Mouse (Mus musculus): ENCODE measurements at regions not wholly inside any gene's neighbourhood (a gene's known extent, or its start where the extent isn't known, plus 50 kb on each side); places are given as distances from the start of the nearest gene placed in this dataset.
A peak's percentile ranks its signal among the peaks of the same experiment; 100 is the strongest.

DNA sequence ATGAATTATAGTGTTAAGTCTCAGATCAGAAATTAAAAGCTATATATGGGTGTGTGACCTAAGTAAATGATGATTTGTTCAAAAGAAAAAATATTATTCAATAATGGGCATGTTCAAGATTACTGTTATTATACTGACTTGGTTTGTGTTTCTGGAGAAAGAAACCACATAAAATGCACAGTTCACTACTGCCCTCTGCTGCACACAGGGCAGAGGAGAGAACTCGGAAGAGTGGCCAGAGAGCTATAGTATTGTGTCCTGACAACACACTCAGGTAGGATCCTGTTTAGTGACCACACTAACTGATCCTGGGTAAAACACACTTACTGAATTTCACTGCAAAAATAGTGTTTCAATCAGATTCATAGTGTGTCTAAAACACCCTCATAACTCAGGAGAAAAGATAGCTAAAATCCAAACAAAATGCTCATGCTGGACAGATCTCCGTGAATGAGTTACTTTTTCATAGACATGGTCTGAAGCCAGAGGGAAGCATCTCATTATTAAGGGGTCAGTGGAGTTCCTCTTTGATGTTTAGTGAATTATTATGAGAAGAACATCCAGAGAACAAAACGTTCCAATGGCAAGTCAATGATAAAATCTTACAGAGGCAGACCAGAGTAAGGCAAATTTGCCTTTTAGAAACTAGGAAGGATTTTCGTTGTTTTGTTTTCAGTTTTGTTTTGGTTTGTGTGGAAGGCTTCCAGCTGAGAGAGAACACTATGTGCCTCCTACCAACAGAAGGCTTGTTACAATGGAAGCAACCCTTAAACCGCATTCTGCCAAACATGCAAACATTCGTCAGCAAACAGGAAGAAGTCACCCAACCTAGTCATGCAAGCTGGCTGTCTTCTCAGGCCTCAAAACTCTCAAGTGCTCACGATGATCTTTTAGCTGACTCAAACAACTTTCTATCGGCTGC is 218.6 kb upstream of the Dab2 start:
- H3K27me3 ChIP-seq (replicated peaks; ENCODE audit: control insufficient read depth, insufficient read depth, low read length) = no peaks in the 10 kb centered on the region
- no peak overlapping the region for H3K4me3 ChIP-seq (ENCODE audit: low read depth, low read length)
- H3K36me3 ChIP-seq (ENCODE audit: control insufficient read depth, insufficient read depth) = no peaks in the 10 kb centered on the region
- 52% methylated on average over 8 of the region's 8 CpGs for WGBS
- H3K4me1 ChIP-seq (replicated peaks; ENCODE audit: control insufficient read depth, insufficient read depth, low read length) = no peaks in the 10 kb centered on the region
- no peak overlapping the region; the same call in 1 of the 2 replicates for H3K4me2 ChIP-seq (replicated peaks; ENCODE audit: low read depth)
- no peak overlapping the region for H3K27ac ChIP-seq (ENCODE audit: low read depth, low read length)
- H3K9me3 ChIP-seq (ENCODE audit: control insufficient read depth) = no peaks in the 10 kb centered on the region
- peak; percentile 43; the same call in 1 of the 2 replicates for ATAC-seq
- TF ChIP-seq CTCF (IDR thresholded peaks at IDR 0.05; ENCODE audit: low read depth) = peak; percentile 93
- H3K9ac ChIP-seq (ENCODE audit: low read depth, low read length) = no peak overlapping the region

- Histone ChIP-seq H3K27me3 (replicated peaks; ENCODE audit: control insufficient read depth, insufficient read depth, low read length) (no peaks in the 10 kb centered on the region), H3K27ac (ENCODE audit: low read depth, low read length) (no peak overlapping the region), H3K4me1 (replicated peaks; ENCODE audit: control insufficient read depth, insufficient read depth, low read length) (no peaks in the 10 kb centered on the region), H3K9me3 (ENCODE audit: control insufficient read depth) (no peaks in the 10 kb centered on the region), H3K36me3 (ENCODE audit: control insufficient read depth, insufficient read depth) (no peaks in the 10 kb centered on the region), H3K9ac (ENCODE audit: low read depth, low read length) (no peak overlapping the region), H3K4me3 (ENCODE audit: low read depth, low read length) (no peak overlapping the region), H3K4me2 (replicated peaks; ENCODE audit: low read depth) (no peak overlapping the region)
- WGBS = 66% methylated on average over 3 of the region's 3 CpGs
- no peak for TF ChIP-seq CTCF (IDR thresholded peaks at IDR 0.05; ENCODE audit: low read depth)
- ATAC-seq = peak; percentile 47
Observed at GRCm38 (mm10) chr15:6087208-6087607, 212.4 kb upstream of the Dab2 start.

- no peak overlapping the region for H3K9ac ChIP-seq (ENCODE audit: low read depth, low read length)
- no peak for ATAC-seq
- WGBS = 86% methylated on average over 4 of the region's 4 CpGs
- H3K4me1 ChIP-seq (replicated peaks; ENCODE audit: control insufficient read depth, insufficient read depth, low read length) = no peaks in the 10 kb centered on the region
- no peak for TF ChIP-seq CTCF (IDR thresholded peaks at IDR 0.05; ENCODE audit: low read depth)
- no peaks in the 10 kb centered on the region for H3K27me3 ChIP-seq (replicated peaks; ENCODE audit: control insufficient read depth, insufficient read depth, low read length)
- H3K27ac ChIP-seq (ENCODE audit: low read depth, low read length) = no peak overlapping the region
- no peak overlapping the region for H3K4me3 ChIP-seq (ENCODE audit: low read depth, low read length)
- H3K36me3 ChIP-seq (ENCODE audit: control insufficient read depth, insufficient read depth) = no peaks in the 10 kb centered on the region
- no peak overlapping the region for H3K4me2 ChIP-seq (replicated peaks; ENCODE audit: low read depth)
- no peaks in the 10 kb centered on the region for H3K9me3 ChIP-seq (ENCODE audit: control insufficient read depth)
Observed at GRCm38 (mm10) chr15:6088498-6088897, 211.1 kb upstream of the Dab2 start.

GRCm38 (mm10) chr15:6129697-6130096 is 169.9 kb upstream of the Dab2 start:
- WGBS = 66% methylated on average over 3 of the region's 3 CpGs
- ATAC-seq = no peak
- 0 out of 2 replicates have a peak, but pooled peaks cover under 1% of the 10 kb centered on the region for H3K9me3 ChIP-seq (ENCODE audit: control insufficient read depth)

GRCm38 (mm10) chr15:6132216-6132615 is 167.4 kb upstream of the Dab2 start:
- Histone ChIP-seq H3K27me3 (replicated peaks; ENCODE audit: control insufficient read depth, insufficient read depth, low read length) (no peaks in the 10 kb centered on the region), H3K9ac (ENCODE audit: low read depth, low read length) (no peak overlapping the region), H3K4me2 (replicated peaks; ENCODE audit: low read depth) (no peak overlapping the region), H3K27ac (ENCODE audit: low read depth, low read length) (no peak overlapping the region), H3K4me1 (replicated peaks; ENCODE audit: control insufficient read depth, insufficient read depth, low read length) (no peaks in the 10 kb centered on the region), H3K4me3 (ENCODE audit: low read depth, low read length) (no peak overlapping the region), H3K36me3 (ENCODE audit: control insufficient read depth, insufficient read depth) (no peaks in the 10 kb centered on the region), H3K9me3 (ENCODE audit: control insufficient read depth) (peaks cover 10% of the 10 kb centered on the region; the same call in 1 of the 2 replicates)
- no peak for TF ChIP-seq CTCF (IDR thresholded peaks at IDR 0.05; ENCODE audit: low read depth)
- ATAC-seq = no peak

More at GRCm38 (mm10) chr15:6129697-6130096, 169.9 kb upstream of the Dab2 start:
- no peak for TF ChIP-seq CTCF (IDR thresholded peaks at IDR 0.05; ENCODE audit: low read depth)
- no peaks in the 10 kb centered on the region for H3K4me1 ChIP-seq (replicated peaks; ENCODE audit: control insufficient read depth, insufficient read depth, low read length)
- H3K27ac ChIP-seq (ENCODE audit: low read depth, low read length) = no peak overlapping the region
- H3K36me3 ChIP-seq (ENCODE audit: control insufficient read depth, insufficient read depth) = no peaks in the 10 kb centered on the region
- no peaks in the 10 kb centered on the region for H3K27me3 ChIP-seq (replicated peaks; ENCODE audit: control insufficient read depth, insufficient read depth, low read length)
- H3K9ac ChIP-seq (ENCODE audit: low read depth, low read length) = no peak overlapping the region
- no peak overlapping the region for H3K4me3 ChIP-seq (ENCODE audit: low read depth, low read length)
- no peak overlapping the region for H3K4me2 ChIP-seq (replicated peaks; ENCODE audit: low read depth)

DNA sequence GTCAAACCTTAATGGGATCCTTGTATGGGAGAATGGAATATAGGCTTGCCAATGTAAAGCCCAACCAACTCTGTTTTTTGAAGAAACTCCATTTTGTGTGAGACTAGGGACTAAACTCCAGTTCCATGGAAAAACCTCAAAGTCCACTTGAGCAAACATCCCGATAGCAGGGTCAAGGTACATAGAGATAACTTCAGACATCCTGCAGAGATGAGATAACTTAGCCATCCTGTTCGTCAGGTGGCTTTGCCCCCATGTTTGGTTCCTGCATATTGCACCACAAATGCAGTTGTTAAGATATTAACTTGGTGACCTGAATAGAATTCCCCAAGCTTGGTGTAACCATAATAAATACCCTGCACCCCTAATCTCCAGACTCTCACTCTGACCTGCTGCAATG is 154.5 kb upstream of the Dab2 start:
- no peak for TF ChIP-seq CTCF (IDR thresholded peaks at IDR 0.05; ENCODE audit: low read depth)
- Histone ChIP-seq H3K27me3 (replicated peaks; ENCODE audit: control insufficient read depth, insufficient read depth, low read length) (no peaks in the 10 kb centered on the region), H3K27ac (ENCODE audit: low read depth, low read length) (peak overlapping the region; percentile 68; the same call in 1 of the 2 replicates), H3K4me1 (replicated peaks; ENCODE audit: control insufficient read depth, insufficient read depth, low read length) (no peaks in the 10 kb centered on the region), H3K9me3 (ENCODE audit: control insufficient read depth) (no peaks in the 10 kb centered on the region), H3K4me2 (replicated peaks; ENCODE audit: low read depth) (0 out of 2 replicates have a peak overlapping the region, but pooled peaks have one; percentile 6), H3K4me3 (ENCODE audit: low read depth, low read length) (no peak overlapping the region), H3K9ac (ENCODE audit: low read depth, low read length) (no peak overlapping the region), H3K36me3 (ENCODE audit: control insufficient read depth, insufficient read depth) (no peaks in the 10 kb centered on the region)
- WGBS = 41% methylated on average over 2 of the region's 2 CpGs
- ATAC-seq = peak; percentile 87

Data from intestine, postnatal 0 days (tissue).